Mouse (Mus musculus) megakaryocyte-erythroid progenitor cell, adult 5-6 weeks (primary cell): ENCODE data around the gene Krt77. TPM values are rescaled to one million over a fixed set of nuclear protein-coding genes. Genes with fewer than 3 reads are reported as not detected.

ENCODE experiments used
- ATAC-seq: replicated peaks from 2 replicates; pipeline ENCODE4 v1.8.0; 2016; ENCODE audit warnings: mild to moderate bottlenecking, inconsistent platforms; ENCODE audit not compliant: severe bottlenecking, poor library complexity, low FRiP score, low TSS enrichment
- total RNA-seq, 2 experiments: library from RNA; stranded (forward) in 1 of 2; stranded (reverse) in 1 of 2; fragments of 200-1000, 215-1000 nt in 1 of 2; fragments of >200 nt in 1 of 2; fragmentation: Nextera tagmentation in 1 of 2; gene quantifications; 2 replicates each; pipeline ENCODE4 v1.2.3; 2014 to 2017

Gene Krt77
- total RNA-seq, 2 experiments from 2014 or later = not detected

GRCm38 (mm10) chr15:101843192-101843591 is 26.3 kb downstream of the Krt77 start:
- no peak for ATAC-seq

GRCm38 (mm10) chr15:101834784-101835328 is 34.6 kb downstream of the Krt77 start:
- ATAC-seq = no peak

- ATAC-seq = no peak
Measured at GRCm38 (mm10) chr15:101833131-101833530, 36.4 kb downstream of the Krt77 start.

- ATAC-seq = no peak
Measured at GRCm38 (mm10) chr15:101829441-101829840, 40.1 kb downstream of the Krt77 start.

- no peak for ATAC-seq
Measured at GRCm38 (mm10) chr15:101821786-101822185, 47.7 kb downstream of the Krt77 start.

GRCm38 (mm10) chr15:101817875-101818274 is 51.6 kb downstream of the Krt77 start, which contains the start of gene Krt2:
Krt2 (minus strand) TSS chr15:101818169.
- ATAC-seq = no peak

Other genes with a start within 250 kb of the Krt77 start
- gene Gm5414, start 241.5 kb downstream of the Krt77 start, total RNA-seq (2014; fragmentation: Nextera tagmentation) = not detected in 2 replicates
- not detected in 2 replicates for gene Gm5414, start 241.5 kb downstream of the Krt77 start, total RNA-seq (2017)
- not detected in 2 replicates for gene Gm5478, start 222.3 kb downstream of the Krt77 start, total RNA-seq (2014; fragmentation: Nextera tagmentation)
- gene Gm5478, start 222.3 kb downstream of the Krt77 start, total RNA-seq (2017) = not detected in 2 replicates
- gene Krt6b, start 189.4 kb downstream of the Krt77 start, total RNA-seq (2014; fragmentation: Nextera tagmentation) = not detected in 2 replicates
- not detected in 2 replicates for gene Krt6b, start 189.4 kb downstream of the Krt77 start, total RNA-seq (2017)
- gene Krt6a, start 175.4 kb downstream of the Krt77 start, total RNA-seq (2014; fragmentation: Nextera tagmentation) = not detected in 2 replicates
- not detected in 2 replicates for gene Krt6a, start 175.4 kb downstream of the Krt77 start, total RNA-seq (2017)
- not detected in 2 replicates for gene Krt5, start 156.8 kb downstream of the Krt77 start, total RNA-seq (2014; fragmentation: Nextera tagmentation)
- gene Krt5, start 156.8 kb downstream of the Krt77 start, total RNA-seq (2017) = not detected in 2 replicates
- gene Krt71, start 126.6 kb downstream of the Krt77 start, total RNA-seq (2014; fragmentation: Nextera tagmentation) = not detected in 2 replicates
- gene Krt71, start 126.6 kb downstream of the Krt77 start, total RNA-seq (2017) = not detected in 2 replicates
- not detected in 2 replicates for gene Krt72, start 83.2 kb downstream of the Krt77 start, total RNA-seq (2014; fragmentation: Nextera tagmentation)
- gene Krt72, start 83.2 kb downstream of the Krt77 start, total RNA-seq (2017) = not detected in 2 replicates
- not detected in 2 replicates for gene Krt73, start 67.4 kb downstream of the Krt77 start, total RNA-seq (2014; fragmentation: Nextera tagmentation)
- gene Krt73, start 67.4 kb downstream of the Krt77 start, total RNA-seq (2017) = not detected in 2 replicates
- gene Krt2, start 51.5 kb downstream of the Krt77 start, total RNA-seq (2014; fragmentation: Nextera tagmentation) = not detected in 2 replicates
- gene Krt2, start 51.5 kb downstream of the Krt77 start, total RNA-seq (2017) = not detected in 2 replicates
- gene Krt1, start 18.9 kb downstream of the Krt77 start, total RNA-seq (2014; fragmentation: Nextera tagmentation) = not detected in 2 replicates
- gene Krt1, start 18.9 kb downstream of the Krt77 start, total RNA-seq (2017) = not detected in 2 replicates
- gene Krt76, start 23.2 kb upstream of the Krt77 start, total RNA-seq (2014; fragmentation: Nextera tagmentation) = not detected in 2 replicates
- gene Krt76, start 23.2 kb upstream of the Krt77 start, total RNA-seq (2017) = not detected in 2 replicates
- gene Krt4, start 55.0 kb upstream of the Krt77 start, total RNA-seq (2014; fragmentation: Nextera tagmentation) = not detected in 2 replicates
- gene Krt4, start 55.0 kb upstream of the Krt77 start, total RNA-seq (2017) = not detected in 2 replicates
- not detected in 2 replicates for gene Krt79, start 70.6 kb upstream of the Krt77 start, total RNA-seq (2014; fragmentation: Nextera tagmentation)
- not detected in 2 replicates for gene Krt79, start 70.6 kb upstream of the Krt77 start, total RNA-seq (2017)
- not detected in 2 replicates for gene Krt78, start 84.6 kb upstream of the Krt77 start, total RNA-seq (2014; fragmentation: Nextera tagmentation)
- gene Krt78, start 84.6 kb upstream of the Krt77 start, total RNA-seq (2017) = not detected in 2 replicates
- gene Krt8, start 134.8 kb upstream of the Krt77 start, total RNA-seq (2014; fragmentation: Nextera tagmentation) = 0.17 and 1.5 TPM in 2 replicates
- gene Krt8, start 134.8 kb upstream of the Krt77 start, total RNA-seq (2017) = 0.27 TPM in 1 of 2 replicates, not detected in the other
- gene Krt18, start 158.5 kb upstream of the Krt77 start, total RNA-seq (2014; fragmentation: Nextera tagmentation) = 8.3 TPM in 1 of 2 replicates, not detected in the other
- 7.2 and 11.5 TPM in 2 replicates for gene Krt18, start 158.5 kb upstream of the Krt77 start, total RNA-seq (2017)
- 328 and 355 TPM in 2 replicates for gene Eif4b, start 204.1 kb upstream of the Krt77 start, total RNA-seq (2014; fragmentation: Nextera tagmentation)
- gene Eif4b, start 204.1 kb upstream of the Krt77 start, total RNA-seq (2017) = 527 and 549 TPM in 2 replicates
- not detected in 2 replicates for gene Tns2, start 230.7 kb upstream of the Krt77 start, total RNA-seq (2014; fragmentation: Nextera tagmentation)
- not detected in 2 replicates for gene Tns2, start 230.7 kb upstream of the Krt77 start, total RNA-seq (2017)